Mouse (Mus musculus) thymus, adult 18-20 months (tissue): ENCODE results near the gene Otub2.

Experiments used
- DNase-seq, 2 experiments: peaks; one replicate each; pipeline ENCODE4 v3.0.0; 2022; ENCODE audit warnings: mixed read lengths in 2 of 2

Otub2 gene

GRCm38 (mm10) chr12:103445060-103445459 lies 56.6 kb downstream of the Otub2 start:
- DNase-seq = no peak

DNA sequence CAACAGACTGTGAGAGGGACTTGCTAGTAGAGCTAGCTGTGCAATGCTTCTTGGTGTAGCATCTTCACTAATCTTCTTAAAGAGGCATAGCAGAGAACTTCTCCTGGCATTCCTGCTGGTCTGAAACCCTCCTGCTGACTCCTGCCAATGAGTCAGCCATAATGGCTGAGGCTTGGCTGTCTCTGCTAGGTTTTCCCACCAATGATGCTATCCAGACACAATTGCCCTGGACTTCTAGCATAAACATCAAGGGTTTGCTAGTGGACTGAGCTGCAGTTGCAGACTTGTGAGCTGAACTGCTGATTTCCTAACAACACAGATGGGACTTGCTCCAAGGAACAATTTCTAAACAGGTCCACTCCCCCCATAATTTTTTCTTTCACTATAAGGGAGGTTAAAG lies 64.9 kb downstream of the Otub2 start:
- no peak for DNase-seq
